Mouse (Mus musculus) heart, adult 9 months (tissue): ENCODE results near the gene Gm49366.
"Not testable (repeated sequence)": the region's sequence is repeated elsewhere in the genome, so short reads cannot be mapped to it uniquely, and the experiment has no call there.

ENCODE experiments used
- DNase-seq, 2 experiments: peaks; one replicate each; pipeline ENCODE4 v3.0.0; 2022; ENCODE audit warnings: low spot score in 2 of 2

Gene Gm49366

DNA sequence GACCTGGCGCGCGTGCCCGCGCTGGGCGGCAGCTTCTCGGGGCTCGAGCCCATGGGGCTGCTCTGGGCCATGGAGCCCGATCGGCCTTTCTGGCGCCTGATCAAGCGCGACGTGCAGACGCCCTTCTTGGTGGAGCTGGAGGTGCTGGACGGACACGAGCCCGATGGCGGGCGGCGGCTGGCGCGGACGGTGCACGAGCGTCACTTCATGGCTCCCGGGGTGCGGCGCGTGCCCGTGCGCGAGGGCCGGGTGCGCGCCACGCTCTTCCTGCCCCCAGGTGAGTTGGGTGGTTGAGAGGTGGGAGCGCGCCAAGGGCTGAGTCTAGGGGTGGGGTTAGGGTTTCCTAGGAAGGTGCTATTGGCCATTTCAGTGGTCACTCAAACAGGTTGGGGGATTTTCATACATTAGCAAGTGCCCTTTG, at the start of gene Gm49366:
TSS of gene Gm49366 (plus strand) at position 245 of the 421 bp plus-strand sequence.
- peak; percentile 18 to 22 for DNase-seq

DNA sequence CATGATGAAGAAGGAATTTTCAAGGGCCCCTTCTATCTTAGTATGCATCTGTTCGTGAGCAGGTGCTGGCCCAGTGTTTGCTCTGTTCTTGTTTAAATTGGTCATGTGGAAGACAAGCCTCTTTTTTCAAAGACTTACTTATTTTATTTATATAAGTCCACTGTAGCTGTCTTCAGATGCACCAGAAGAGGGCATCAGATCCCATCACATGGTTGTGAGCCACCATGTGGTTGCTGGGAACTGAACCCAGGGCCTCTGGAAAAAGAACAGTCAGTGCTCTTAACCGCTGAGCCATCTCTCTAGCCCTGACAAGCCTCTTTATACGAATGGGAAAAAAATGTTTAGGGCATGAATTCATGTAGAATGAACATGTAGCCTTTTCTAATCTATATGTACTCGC, 49.4 kb upstream of the Gm49366 start:
- no peak for DNase-seq

DNA sequence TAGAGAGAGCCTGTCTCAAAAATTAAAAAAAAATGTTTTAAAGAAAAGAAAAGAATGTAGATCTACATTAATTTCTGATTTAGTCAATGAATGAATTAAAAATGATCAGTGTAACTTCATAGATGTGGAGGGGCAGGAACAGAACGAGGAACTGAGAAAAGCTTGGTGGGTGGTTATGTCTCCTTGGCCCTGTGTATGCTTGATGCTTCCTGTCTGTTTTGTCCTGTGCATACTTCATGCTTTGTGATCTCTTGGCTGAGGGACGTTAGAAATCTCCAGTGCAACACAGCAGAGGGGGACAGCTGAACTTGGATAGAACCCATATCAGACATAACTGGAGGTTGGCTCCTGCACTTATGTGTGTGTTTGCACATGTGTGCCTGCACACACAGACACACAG, 41.5 kb upstream of the Gm49366 start:
- DNase-seq, result no peak

DNA sequence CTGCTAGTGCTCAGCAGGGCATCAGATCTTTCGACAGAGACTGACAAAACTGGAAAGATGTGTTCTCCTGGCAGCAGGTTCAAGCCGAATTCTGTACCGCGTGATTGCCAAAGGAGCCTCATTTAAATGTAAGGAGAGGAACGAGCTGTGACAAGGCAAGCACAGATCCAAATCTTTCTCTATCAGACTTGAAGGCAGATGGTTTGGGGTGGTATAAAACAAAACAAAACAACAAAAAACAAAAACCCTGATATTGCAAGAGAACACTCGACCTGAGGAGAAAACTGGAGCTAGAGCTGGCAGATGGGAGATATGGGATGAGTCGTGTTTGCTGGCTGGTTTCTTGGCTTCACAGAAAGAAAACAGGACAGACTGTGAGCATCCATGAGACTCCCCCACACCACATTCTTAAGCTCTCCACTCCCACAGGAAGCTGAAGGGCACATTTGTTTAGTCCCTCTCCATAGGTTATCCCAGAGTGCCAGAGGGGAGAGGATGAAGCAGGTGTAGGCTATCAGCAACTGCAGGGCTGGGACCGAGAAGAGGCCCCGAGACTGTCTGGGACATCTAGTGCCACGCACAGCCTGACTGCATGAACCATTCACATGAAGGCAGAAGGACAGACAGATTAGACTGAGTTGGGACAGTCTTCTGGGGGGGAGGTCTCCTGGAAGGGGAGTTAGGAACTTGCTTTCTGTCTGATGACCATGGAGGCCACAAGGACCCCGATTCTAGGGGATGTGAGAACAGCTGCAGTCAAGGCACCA, 40.2 kb upstream of the Gm49366 start:
- DNase-seq, result no peak

DNA sequence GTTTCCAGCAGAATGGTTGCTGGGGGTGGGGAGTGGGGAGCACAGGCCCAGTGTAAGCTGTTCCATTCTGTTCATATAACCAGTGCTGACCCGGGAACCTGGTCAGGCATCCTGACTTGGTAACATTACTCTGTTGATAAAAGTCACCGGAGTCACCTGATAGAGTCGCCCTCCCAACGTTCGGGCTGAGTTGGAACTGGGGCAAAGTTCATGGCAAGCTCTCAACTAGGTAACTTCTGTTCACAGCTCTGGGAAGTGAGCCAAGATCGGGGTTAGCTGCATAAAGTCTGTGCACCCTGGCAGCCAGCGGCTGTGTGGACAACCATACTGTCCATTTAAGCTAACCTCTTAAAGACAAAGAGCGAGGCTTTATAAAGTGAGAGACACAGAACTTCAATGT, 39.5 kb upstream of the Gm49366 start:
- peak; percentile 47 to 82 for DNase-seq

DNA sequence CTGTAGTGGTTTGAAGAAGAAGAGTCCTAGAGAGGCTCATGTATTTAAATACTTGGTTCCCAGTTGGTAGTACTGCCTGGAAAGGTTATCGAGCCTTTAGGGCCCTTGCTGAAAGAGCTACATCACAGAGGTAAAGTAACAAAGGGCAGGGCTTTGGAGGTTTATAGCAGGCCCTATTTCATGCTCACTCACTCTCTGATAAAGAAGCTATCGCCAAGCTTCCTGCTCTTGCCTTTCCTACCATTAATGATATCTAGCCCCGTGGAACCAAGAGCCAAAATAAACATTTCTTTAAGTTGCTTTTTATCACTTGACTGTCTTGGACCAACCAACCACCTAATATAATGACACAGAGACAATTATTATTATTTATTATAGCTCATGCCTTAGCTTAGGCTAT, 38.3 kb upstream of the Gm49366 start:
- DNase-seq, result no peak

DNA sequence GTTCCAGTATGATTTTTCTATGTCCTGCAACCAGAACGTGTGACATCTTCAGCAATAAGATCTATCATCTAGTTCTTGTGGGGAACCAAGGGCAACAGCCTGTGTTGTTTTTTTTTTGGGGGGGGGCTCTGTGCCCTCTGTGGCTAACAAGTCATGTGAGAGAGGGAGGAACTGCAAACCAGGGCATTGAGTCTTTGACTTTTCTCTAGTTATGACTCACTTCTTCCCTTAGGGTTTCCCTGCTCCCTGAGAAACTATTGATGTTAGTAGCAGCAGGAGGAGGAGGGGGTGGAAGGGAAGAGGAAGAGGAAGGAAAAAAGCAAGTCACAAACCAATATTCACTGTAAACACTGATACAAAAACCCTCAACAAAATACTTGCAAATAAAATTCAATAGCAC, 34.9 kb upstream of the Gm49366 start:
- no peak for DNase-seq

DNA sequence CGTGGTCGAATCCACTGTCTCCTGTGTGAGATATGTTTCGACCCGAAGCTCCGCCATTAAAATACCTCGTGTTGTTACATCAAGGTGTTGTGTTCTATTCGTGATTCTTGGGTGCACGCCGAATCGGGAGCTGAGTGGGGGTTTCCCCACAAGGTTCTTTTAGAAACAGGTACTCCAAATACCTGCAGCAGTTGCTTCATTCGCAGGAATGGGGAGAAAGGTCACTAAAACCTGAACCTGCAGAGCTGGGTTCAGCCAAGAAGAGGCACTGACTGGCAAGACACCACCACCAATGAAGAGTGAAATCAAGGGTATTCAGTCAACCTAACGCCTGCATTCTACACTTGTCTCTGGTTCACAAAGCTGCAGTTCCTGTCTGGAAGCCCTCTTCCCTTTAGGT, 30.5 kb upstream of the Gm49366 start:
- DNase-seq, result no peak

DNA sequence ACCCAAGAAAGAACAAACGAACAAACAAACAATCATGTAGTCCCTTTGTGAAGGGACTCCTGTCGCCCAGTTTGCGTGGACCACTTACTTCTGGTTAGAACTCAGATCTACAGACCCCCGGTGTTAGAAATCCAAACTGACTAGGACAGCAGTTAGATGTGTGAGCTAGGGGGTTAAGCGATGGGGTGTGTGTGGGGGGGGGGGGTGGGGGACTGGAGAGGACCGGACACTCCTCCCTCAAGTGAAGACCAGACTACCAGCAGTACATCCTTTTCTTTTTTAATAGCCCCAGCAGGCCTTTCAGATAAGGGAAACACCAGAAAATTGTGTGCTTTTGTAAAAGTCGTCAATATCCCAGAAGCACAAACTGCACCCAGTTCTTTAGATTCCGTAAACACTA, 30.0 kb upstream of the Gm49366 start:
- no peak for DNase-seq

DNA sequence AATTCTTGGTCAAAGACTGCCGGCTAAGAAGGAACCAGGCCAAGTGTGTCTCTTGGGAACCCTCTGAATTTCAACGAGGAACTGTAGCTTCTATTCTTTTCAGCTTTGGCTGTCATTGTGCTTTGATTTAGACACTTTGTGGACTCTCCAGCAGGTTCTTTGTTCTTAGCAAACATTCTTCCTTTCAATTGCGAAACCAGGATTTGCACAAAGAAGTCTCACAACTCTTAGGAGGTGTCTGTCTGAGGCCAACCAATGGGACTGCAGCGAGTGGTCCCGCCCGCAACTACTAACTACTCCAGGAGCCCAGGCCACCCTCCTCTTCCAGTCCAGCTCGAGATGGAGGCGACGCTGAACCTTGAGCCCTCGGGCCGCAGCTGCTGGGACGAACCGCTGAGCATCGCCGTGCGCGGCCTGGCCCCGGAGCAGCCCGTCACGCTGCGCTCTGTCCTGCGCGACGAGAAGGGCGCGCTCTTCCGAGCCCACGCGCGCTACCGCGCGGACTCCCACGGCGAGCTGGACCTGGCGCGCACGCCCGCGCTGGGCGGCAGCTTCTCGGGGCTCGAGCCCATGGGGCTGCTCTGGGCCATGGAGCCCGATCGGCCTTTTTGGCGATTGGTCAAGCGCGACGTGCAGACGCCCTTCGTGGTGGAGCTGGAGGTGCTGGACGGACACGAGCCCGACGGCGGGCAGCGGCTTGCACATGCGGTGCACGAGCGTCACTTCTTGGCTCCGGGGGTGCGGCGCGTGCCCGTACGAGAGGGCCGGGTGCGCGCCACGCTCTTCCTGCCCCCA, 29.4 kb upstream of the Gm49366 start, which contains the start of gene Acot1:
TSS of gene Acot1 (plus strand) at position 320 of the 795 bp plus-strand sequence.
- DNase-seq, result peak; percentile 76 to 84

DNA sequence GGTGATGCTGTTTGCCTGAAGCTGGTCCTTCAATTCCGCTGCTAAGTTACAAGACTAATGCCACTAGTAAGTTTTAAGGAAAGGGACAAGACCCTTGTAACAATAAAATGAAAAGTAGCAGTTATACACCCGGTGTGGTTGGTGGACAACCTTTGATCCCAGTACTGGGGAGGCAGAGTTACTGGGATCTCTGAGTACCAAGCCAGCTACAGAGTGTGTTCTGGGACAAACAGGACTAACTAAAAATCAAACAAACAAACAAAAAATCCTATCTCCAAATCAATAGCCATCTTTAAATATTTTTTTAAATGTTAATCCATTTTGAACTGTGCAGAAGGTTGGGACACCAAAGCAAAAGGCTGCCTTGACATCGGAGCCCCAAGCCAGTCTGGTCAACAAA, 28.5 kb upstream of the Gm49366 start:
- no peak for DNase-seq

DNA sequence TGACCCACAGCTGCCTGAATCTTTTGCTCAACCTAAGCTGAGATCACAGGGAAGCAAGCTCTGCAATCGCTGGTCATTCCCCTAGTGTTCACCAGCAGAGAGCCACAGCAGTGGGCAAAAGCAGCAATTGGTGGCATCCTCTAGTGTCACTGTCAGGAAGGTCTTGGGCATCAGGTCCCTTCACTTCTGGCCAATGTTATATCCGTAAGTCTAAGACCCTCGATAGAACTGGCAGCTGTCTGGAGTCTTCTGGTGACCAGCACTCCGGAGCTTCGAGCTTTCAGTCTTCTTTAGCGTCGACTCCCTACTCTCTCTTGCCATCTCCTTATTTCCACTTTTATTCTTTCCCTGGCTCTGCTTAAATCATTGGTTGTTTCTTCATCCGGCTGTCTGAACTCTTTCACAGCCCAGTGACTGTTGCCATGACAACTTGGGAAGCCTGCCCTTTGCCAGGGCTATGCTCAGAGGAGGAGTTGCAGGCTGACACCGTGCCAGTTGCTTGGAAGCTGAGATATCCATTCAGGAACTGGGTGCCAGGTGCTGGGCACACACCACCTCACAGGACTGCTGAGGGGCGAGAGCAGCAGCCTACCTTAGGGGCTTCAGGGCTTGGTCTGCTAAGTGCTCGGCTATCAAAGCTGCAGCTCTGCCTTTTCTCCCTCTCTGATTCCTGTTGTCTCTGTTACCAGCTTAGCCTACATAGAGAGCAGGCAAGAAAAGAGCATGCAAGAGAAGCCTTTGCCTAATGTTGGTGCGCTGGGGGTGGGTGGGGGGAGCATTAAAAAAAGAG, 27.3 kb upstream of the Gm49366 start:
- DNase-seq, result peak; percentile 54 to 60

DNA sequence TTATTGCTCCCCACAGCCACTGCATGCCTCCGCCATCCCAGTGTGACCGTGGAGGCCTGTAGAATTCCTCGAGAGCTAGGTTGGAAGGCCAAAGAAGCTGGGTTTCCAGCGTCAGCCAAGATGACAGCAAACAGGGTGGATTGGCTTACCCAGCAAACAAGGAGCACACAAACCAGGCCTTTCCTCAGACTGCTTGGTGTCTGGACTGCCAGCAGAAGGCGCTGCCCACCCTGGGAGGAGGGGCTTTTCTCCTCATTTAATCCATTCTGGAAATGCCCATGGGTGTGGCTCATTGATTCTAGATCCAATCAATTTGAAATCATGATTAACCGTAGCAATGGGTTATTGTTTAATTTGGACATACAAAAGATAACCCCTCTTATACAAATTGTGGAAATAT, 25.6 kb upstream of the Gm49366 start:
- no peak for DNase-seq

DNA sequence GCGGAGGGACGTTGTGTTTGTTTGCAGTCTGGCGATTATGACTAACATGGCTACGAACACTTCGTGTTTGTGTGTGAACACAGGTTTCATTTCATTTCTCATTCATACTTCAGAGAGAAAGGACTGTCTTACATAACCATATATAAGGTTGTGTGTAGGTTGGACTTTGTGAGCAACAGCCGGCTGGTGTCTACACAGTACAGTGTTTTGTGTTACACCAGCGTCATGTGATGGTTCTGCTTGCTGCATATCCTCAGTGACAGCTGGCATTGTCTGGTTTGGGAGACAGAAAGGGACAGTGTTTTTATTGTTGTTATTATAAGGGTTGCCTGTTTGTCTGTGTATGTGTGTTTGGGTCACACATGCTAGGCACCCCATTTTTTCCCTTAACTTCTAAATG, 25.0 kb upstream of the Gm49366 start:
- no peak for DNase-seq

DNA sequence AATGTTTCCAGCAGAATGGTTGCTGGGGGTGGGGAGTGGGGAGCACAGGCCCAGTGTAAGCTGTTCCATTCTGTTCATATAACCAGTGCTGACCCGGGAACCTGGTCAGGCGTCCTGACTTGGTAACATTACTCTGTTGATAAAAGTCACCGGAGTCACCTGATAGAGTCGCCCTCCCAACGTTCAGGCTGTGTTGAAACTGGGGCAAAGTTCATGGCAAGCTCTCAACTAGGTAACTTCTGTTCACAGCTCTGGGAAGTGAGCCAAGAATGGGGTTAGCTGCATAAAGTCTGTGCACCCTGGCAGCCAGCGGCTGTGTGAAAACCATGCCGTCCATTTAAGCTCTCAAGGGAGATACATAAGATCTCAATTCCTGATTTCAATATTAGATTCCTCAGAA, 18.2 kb upstream of the Gm49366 start:
- peak; percentile 57 to 82 for DNase-seq

DNA sequence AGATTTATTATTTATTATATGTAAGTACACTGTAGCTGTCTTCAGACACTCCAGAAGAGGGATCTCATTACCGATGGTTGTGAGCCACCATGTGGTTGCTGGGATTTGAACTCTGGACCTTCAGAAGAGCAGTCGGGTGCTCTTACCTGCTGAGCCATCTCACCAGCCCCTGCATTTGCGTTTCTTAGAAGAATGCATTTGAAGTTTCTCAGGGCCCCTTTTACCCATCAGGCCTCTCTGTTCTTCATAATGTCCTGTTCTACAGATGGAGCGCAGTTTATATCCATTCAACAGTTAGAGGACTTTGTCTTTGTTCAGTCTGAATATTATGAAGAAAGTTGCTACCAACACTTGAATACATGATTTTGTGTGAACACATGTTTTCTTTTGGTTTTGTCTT, 16.5 kb upstream of the Gm49366 start:
- DNase-seq, result not testable (repeated sequence)

DNA sequence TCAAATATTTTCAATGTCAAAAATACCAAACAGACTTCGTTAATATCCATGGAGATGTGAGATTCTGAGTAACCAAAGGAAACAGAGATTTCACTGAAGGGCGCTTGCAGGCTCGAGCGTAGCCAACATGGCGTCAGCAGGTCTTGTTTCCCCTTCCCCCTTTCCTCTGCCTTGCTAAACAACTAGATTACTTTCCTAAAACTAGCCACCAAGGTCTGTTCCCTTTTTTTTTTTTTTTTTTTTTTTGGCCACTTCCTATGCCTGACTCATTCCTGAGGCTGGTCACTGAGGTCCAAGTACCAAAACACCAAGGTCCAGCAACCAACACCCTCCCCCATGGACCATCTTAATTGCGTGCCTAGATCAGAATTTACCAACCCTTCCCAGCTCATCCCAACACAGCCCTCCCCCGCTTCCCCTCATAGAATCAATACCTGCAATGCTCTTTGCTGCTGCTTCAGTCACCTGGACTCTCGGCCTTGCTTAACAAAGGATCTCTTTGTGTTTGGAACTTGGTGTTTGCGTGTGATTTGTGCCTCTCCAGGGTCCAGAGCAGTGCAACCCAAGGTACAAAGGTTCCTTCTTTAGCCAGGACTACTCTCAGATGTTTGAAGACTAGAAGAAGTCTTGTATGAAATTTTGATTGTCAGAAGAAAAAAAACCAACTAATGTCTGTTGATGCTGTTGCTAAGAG, 15.5 kb upstream of the Gm49366 start:
- no peak for DNase-seq

DNA sequence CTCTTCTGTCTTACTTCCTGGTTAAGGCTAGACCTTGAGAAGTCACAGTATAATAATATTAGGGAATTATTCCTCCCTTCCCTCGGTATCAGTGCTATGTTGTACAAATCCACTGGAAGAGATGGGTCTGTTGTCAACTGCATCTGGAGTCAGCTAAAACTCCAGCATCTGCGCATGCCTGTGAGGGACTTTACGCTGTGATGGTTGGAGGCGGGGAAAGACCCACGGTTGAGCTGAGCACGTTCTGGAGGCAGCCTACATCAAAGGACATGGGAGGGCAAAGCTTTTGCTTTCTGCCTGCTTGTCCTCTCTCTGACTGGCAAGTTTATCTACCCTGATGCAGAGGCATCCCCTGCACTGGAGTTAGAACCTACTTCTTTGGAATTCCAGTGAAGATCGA, 12.8 kb upstream of the Gm49366 start:
- no peak for DNase-seq

DNA sequence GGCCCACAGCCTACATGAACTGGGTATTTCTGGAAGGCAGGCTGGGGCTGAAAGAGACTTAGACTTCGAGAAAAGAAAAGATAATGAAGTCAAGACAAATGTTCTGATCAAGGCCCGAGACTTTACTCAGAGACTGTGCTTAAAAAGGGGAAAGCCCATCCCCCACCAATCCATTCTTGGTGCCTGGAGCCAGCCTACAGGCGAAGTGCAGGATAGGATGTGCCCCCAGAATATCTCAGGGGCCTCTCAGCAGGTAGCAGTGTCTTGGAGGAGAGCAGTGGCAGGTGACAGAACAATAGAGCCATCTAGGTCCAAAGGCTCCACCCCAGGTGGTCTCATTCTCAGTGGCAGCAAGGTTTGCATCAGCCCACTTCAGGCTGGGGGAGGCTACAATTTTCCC, 10.4 kb upstream of the Gm49366 start:
- DNase-seq, result not testable (repeated sequence)

DNA sequence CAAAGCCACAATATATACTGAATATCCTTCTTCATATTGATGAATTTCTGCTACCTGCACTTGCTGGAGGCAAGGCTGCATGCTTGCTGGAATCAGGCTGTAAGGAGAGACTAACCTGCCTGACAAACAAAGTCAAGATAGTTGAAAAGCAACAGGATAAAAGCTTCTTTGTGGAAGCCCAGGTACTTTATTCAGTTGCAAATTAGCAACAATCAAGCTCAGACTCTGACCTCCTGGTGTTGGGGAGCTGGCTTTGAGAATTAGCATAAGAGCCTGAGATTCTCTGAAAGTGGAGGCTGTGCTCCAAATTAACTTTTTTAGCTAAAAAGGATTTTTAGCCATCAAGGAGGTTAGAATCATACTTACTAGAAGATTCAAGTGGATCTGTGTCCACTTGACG, 9.7 kb upstream of the Gm49366 start:
- not testable (repeated sequence) for DNase-seq

DNA sequence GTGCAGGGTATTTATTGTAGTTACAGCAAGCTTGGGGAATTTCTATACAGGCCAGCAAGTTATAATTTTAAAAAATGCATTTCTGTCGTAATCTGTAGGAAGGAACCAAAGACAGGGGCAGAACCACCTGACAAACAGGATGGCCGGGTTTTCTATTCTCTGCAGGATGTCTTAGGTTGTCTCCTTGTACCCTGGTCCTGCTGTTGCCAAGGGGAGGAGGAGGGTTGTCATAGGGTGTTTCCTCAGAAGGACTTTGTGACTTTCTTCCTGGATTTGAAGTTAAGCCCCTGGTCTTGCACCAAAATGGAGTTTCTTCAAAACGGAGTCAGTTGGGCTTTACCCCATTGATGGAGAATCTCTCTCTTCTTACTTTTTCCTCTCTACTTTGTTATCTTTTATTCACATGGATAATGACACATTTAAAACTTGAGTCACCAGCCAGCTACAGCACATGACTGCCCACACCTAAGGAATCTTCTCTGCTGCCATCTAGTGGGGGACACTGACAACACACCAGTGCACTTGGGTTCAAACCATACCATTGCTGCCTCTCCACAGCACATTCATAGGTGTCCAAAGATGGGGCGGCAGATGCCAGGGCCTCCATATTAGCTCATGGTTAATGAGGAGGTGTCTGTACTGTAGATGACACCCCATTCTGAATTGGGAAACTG, 7.9 kb upstream of the Gm49366 start:
- peak; percentile 47 to 72 for DNase-seq
